Mouse (Mus musculus) c-Kit-positive CD71-positive TER-119-negative erythroid progenitor cells, embryonic 14.5 days (primary cell): Measurements from ENCODE around the gene Pwwp2b.

Experiments
- DNase-seq: peaks from one replicate; pipeline ENCODE4 v3.0.0-alpha.2; 2013; ENCODE audit warnings: low read depth

Pwwp2b gene

GRCm38 (mm10) chr7:139224725-139225124, 23.6 kb upstream of the Pwwp2b start:
- no peak for DNase-seq

- no peak for DNase-seq
Observed at GRCm38 (mm10) chr7:139226416-139226815, 21.9 kb upstream of the Pwwp2b start.

- no peak for DNase-seq
Observed at GRCm38 (mm10) chr7:139228447-139229171, 19.7 kb upstream of the Pwwp2b start.

GRCm38 (mm10) chr7:139229837-139230236, 18.4 kb upstream of the Pwwp2b start:
- no peak for DNase-seq

- DNase-seq = no peak
Observed at GRCm38 (mm10) chr7:139230241-139230640, 18.0 kb upstream of the Pwwp2b start.

- peak; percentile 58 for DNase-seq
Observed at GRCm38 (mm10) chr7:139233714-139234113, 14.6 kb upstream of the Pwwp2b start.

GRCm38 (mm10) chr7:139234426-139235188, 13.7 kb upstream of the Pwwp2b start:
- no peak for DNase-seq

- no peak for DNase-seq
Observed at GRCm38 (mm10) chr7:139235651-139236358, 12.5 kb upstream of the Pwwp2b start.

- DNase-seq = no peak
Observed at GRCm38 (mm10) chr7:139239432-139239831, 8.8 kb upstream of the Pwwp2b start.

- DNase-seq = no peak
Observed at GRCm38 (mm10) chr7:139246086-139246485, 2.2 kb upstream of the Pwwp2b start.

- DNase-seq = no peak
Observed at GRCm38 (mm10) chr7:139246931-139247880, 1.1 kb upstream of the Pwwp2b start.

- DNase-seq = no peak
Observed at GRCm38 (mm10) chr7:139248615-139249405, 528 bp downstream of the Pwwp2b start.

GRCm38 (mm10) chr7:139249406-139250210, 1.3 kb downstream of the Pwwp2b start:
- no peak for DNase-seq

- no peak for DNase-seq
Observed at GRCm38 (mm10) chr7:139251881-139252301, 3.6 kb downstream of the Pwwp2b start.

- DNase-seq = no peak
Observed at GRCm38 (mm10) chr7:139252566-139252965, 4.3 kb downstream of the Pwwp2b start.

- no peak for DNase-seq
Observed at GRCm38 (mm10) chr7:139252986-139253385, 4.7 kb downstream of the Pwwp2b start.

- no peak for DNase-seq
Observed at GRCm38 (mm10) chr7:139253462-139253861, 5.2 kb downstream of the Pwwp2b start.

GRCm38 (mm10) chr7:139254626-139255025, 6.3 kb downstream of the Pwwp2b start:
- no peak for DNase-seq

GRCm38 (mm10) chr7:139257752-139258542, 9.7 kb downstream of the Pwwp2b start:
- no peak for DNase-seq
